10 mouse cellular contexts compared by ENCODE assay signal in the genomic region with DNA sequence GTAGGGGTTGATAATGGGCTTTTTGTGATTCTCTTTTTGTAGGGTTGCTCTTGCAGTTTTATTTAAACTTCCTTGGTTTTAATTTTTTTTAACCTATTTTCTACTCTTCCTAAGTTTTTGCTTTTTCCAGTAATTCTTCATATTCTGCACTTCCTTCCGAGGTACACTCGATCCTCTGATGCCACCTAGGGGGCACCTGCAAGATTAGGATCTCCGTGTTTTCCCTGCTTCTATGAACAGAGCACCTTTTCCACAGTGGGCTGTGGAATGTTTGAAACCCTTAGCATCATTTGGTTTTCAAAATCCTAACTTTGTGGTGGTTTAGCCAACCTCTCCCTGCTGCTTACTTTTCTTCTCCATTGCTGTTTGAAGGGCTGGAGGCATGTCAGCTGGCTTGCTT.
DNase-seq lines count a peak whose midpoint lies in the region; ATAC-seq and TF ChIP-seq lines count a peak whose summit lies in the region.
"Had no signal": no experiment of that assay in that cellular context is flagged by ENCODE, and none has a peak within 500 bp of the region (broad histone marks: within the 10 kb centered on the region; RNA-seq: fewer than 3 reads in every experiment).

No protein-coding gene starts in this region.

- H3K4me3 ChIP-seq in kidney, adult 2 months (ENCODE audit: insufficient read depth, low read depth, low read length), result no peak overlapping the region
- H3K4me3 ChIP-seq in midbrain, embryonic 16.5 days (ENCODE audit: low read depth, low read length), result no peak overlapping the region
- H3K4me3 ChIP-seq in midbrain, embryonic 13.5 days (replicated peaks), result no peak overlapping the region
- H3K4me3 ChIP-seq in thymus, adult 2 months (ENCODE audit: control insufficient read depth, insufficient read depth, low read length), result no peak overlapping the region
- H3K4me3 ChIP-seq: lung, embryonic 15.5 days had no signal

- peak; percentile 64 for TF ChIP-seq CTCF in kidney, adult 2 months (conservative IDR thresholded peaks at IDR 0.05; ENCODE audit: insufficient read depth, insufficient read length, low read depth, low read length)
- TF ChIP-seq CTCF in thymus, adult 2 months (IDR thresholded peaks at IDR 0.05; ENCODE audit: borderline replicate concordance, control insufficient read depth, extremely low read depth, insufficient read depth, low read length, poor library complexity), result no peak

- DNase-seq in cerebellum, postnatal 14 days, result peak; percentile 61 to 68
- DNase-seq in cerebellum, adult 9-11 months, result no peak
- peak; percentile 22 for DNase-seq in kidney, adult 2 months
- DNase-seq in kidney, adult 11 months, result no peak
- DNase-seq in right cerebral cortex, postnatal 4 days, result peak; percentile 16
- no peak for DNase-seq in thymus, adult 2 months

- no peak for TF ChIP-seq POLR2A in kidney, adult 2 months (IDR thresholded peaks at IDR 0.05; ENCODE audit: low read depth, low read length)
- TF ChIP-seq POLR2A in thymus, adult 2 months (IDR thresholded peaks at IDR 0.05; ENCODE audit: control insufficient read depth, extremely low read depth, insufficient read depth, low read length, poor library complexity), result no peak

- peak; percentile 81 for ATAC-seq in midbrain, embryonic 16.5 days
- ATAC-seq in midbrain, embryonic 13.5 days, result no peak
- ATAC-seq: CD4-positive, CD25-positive, alpha-beta regulatory T cell, adult 4 months had no signal

- no peaks in the 10 kb centered on the region for H3K36me3 ChIP-seq in kidney, adult 2 months (ENCODE audit: control insufficient read depth, insufficient read depth, low read length)
- H3K36me3 ChIP-seq in midbrain, embryonic 16.5 days (ENCODE audit: control insufficient read depth, insufficient read depth, low read length), result no peaks in the 10 kb centered on the region
- no peaks in the 10 kb centered on the region for H3K36me3 ChIP-seq in midbrain, embryonic 13.5 days
- no peaks in the 10 kb centered on the region for H3K36me3 ChIP-seq in thymus, adult 2 months (ENCODE audit: control insufficient read depth, insufficient read depth, low read length)
- H3K36me3 ChIP-seq: lung, embryonic 15.5 days had no signal

- no peaks in the 10 kb centered on the region; the same call in 1 of the 2 replicates for H3K27me3 ChIP-seq in kidney, adult 2 months (replicated peaks; ENCODE audit: control insufficient read depth, insufficient read depth, low read length)
- no peaks in the 10 kb centered on the region for H3K27me3 ChIP-seq in midbrain, embryonic 16.5 days (ENCODE audit: control insufficient read depth, insufficient read depth, low read depth, low read length)
- no peaks in the 10 kb centered on the region for H3K27me3 ChIP-seq in midbrain, embryonic 13.5 days
- H3K27me3 ChIP-seq in thymus, adult 2 months (ENCODE audit: control insufficient read depth, insufficient read depth, low read length), result no peaks in the 10 kb centered on the region
- H3K27me3 ChIP-seq: lung, embryonic 15.5 days had no signal

- WGBS in kidney, adult 2 months, result 26% methylated on average over 3 of the region's 3 CpGs
- WGBS in midbrain, embryonic 16.5 days, result 56% methylated on average over 3 of the region's 3 CpGs
- WGBS in midbrain, embryonic 13.5 days, result 64% methylated on average over 3 of the region's 3 CpGs
- 91% methylated on average over 3 of the region's 3 CpGs for WGBS in thymus, adult 2 months

- no peak overlapping the region for H3K27ac ChIP-seq in kidney, adult 2 months (ENCODE audit: insufficient read depth, low read depth, low read length)
- H3K27ac ChIP-seq in midbrain, embryonic 16.5 days (ENCODE audit: low read length), result no peak overlapping the region
- H3K27ac ChIP-seq in midbrain, embryonic 13.5 days, result no peak overlapping the region
- H3K27ac ChIP-seq in thymus, adult 2 months (ENCODE audit: control insufficient read depth, insufficient read depth, low read length), result no peak overlapping the region
- H3K27ac ChIP-seq: lung, embryonic 15.5 days had no signal

- H3K4me2 ChIP-seq in midbrain, embryonic 16.5 days (ENCODE audit: low read length), result no peak overlapping the region
- no peak overlapping the region for H3K4me2 ChIP-seq in midbrain, embryonic 13.5 days (replicated peaks)
- H3K4me2 ChIP-seq: lung, embryonic 15.5 days had no signal

- no peaks in the 10 kb centered on the region for H3K4me1 ChIP-seq in kidney, adult 2 months (ENCODE audit: control insufficient read depth, insufficient read depth, low read length)
- H3K4me1 ChIP-seq in midbrain, embryonic 16.5 days (ENCODE audit: control insufficient read depth, insufficient read depth, low read length), result no peaks in the 10 kb centered on the region
- H3K4me1 ChIP-seq in midbrain, embryonic 13.5 days (replicated peaks), result no peaks in the 10 kb centered on the region
- H3K4me1 ChIP-seq in thymus, adult 2 months (replicated peaks; ENCODE audit: control insufficient read depth, insufficient read depth, low read length), result no peaks in the 10 kb centered on the region
- H3K4me1 ChIP-seq: lung, embryonic 15.5 days had no signal

- no peak overlapping the region for H3K9ac ChIP-seq in midbrain, embryonic 16.5 days (ENCODE audit: low read depth, low read length)
- no peak overlapping the region for H3K9ac ChIP-seq in midbrain, embryonic 13.5 days (replicated peaks)
- H3K9ac ChIP-seq: lung, embryonic 15.5 days had no signal

- H3K9me3 ChIP-seq in midbrain, embryonic 16.5 days (replicated peaks; ENCODE audit: control insufficient read depth, low read length, poor library complexity, severe bottlenecking), result no peaks in the 10 kb centered on the region
- no peaks in the 10 kb centered on the region for H3K9me3 ChIP-seq in midbrain, embryonic 13.5 days
- H3K9me3 ChIP-seq: lung, embryonic 15.5 days had no signal

Comparison
In these comparisons a context has a peak if more than half of its experiments do, and no peak if none do; other contexts are left out.
1. DNase-seq: peak in cerebellum, postnatal 14 days (2 of 2), kidney, adult 2 months (single experiment) and right cerebral cortex, postnatal 4 days (single experiment); none in cerebellum, adult 9-11 months (single experiment), kidney, adult 11 months (single experiment) and thymus, adult 2 months (single experiment).